Mouse (Mus musculus): Measurements from ENCODE around the gene Mrln. TPM values are rescaled to one million over a fixed set of nuclear protein-coding genes. Genes with fewer than 3 reads are reported as not detected.
A peak's percentile ranks its signal among the peaks of the same experiment; 100 is the strongest.

Gene Mrln
- polyA plus RNA-seq, 1 experiment from 2014 or later = 0.82 TPM

- no peaks in the 10 kb centered on the region for H3K36me3 ChIP-seq (ENCODE audit: control insufficient read depth, insufficient read depth, low read length)
- no peaks in the 10 kb centered on the region for H3K27me3 ChIP-seq (ENCODE audit: control insufficient read depth, insufficient read depth, low read length)
- H3K9me3 ChIP-seq (ENCODE audit: control insufficient read depth, low read length) = no peaks in the 10 kb centered on the region
- H3K27ac ChIP-seq (ENCODE audit: low read depth, low read length) = no peak overlapping the region
- H3K9ac ChIP-seq (replicated peaks; ENCODE audit: low read depth, low read length) = no peak overlapping the region
- H3K4me2 ChIP-seq (ENCODE audit: low read depth, low read length) = no peak overlapping the region
- WGBS = 89% methylated on average over 6 of the region's 6 CpGs
- no peak for ATAC-seq (ENCODE audit: low read depth)
- H3K4me1 ChIP-seq (ENCODE audit: control insufficient read depth, insufficient read depth, low read length) = no peaks in the 10 kb centered on the region
- no peak overlapping the region for H3K4me3 ChIP-seq (ENCODE audit: low read depth, low read length)
Observed at GRCm38 (mm10) chr10:70230352-70230751, 25.9 kb downstream of the Mrln start.

GRCm38 (mm10) chr10:70237936-70238335 is 33.5 kb downstream of the Mrln start:
- Histone ChIP-seq H3K27ac (ENCODE audit: low read depth, low read length) (no peak overlapping the region), H3K9me3 (ENCODE audit: control insufficient read depth, low read length) (no peaks in the 10 kb centered on the region), H3K9ac (replicated peaks; ENCODE audit: low read depth, low read length) (no peak overlapping the region), H3K4me3 (ENCODE audit: low read depth, low read length) (no peak overlapping the region), H3K27me3 (ENCODE audit: control insufficient read depth, insufficient read depth, low read length) (no peaks in the 10 kb centered on the region), H3K4me1 (ENCODE audit: control insufficient read depth, insufficient read depth, low read length) (no peaks in the 10 kb centered on the region), H3K4me2 (ENCODE audit: low read depth, low read length) (no peak overlapping the region), H3K36me3 (ENCODE audit: control insufficient read depth, insufficient read depth, low read length) (no peaks in the 10 kb centered on the region)
- WGBS = 71% methylated on average over 2 of the region's 2 CpGs
- ATAC-seq (ENCODE audit: low read depth) = no peak

- ATAC-seq (ENCODE audit: low read depth) = no peak
- H3K27me3 ChIP-seq (ENCODE audit: control insufficient read depth, insufficient read depth, low read length) = peaks cover 14% of the 10 kb centered on the region; the same call in 1 of the 2 replicates
- no peak overlapping the region for H3K4me2 ChIP-seq (ENCODE audit: low read depth, low read length)
- H3K4me3 ChIP-seq (ENCODE audit: low read depth, low read length) = no peak overlapping the region
- no peaks in the 10 kb centered on the region for H3K36me3 ChIP-seq (ENCODE audit: control insufficient read depth, insufficient read depth, low read length)
- WGBS = 49% methylated on average over 8 of the region's 8 CpGs
- no peak overlapping the region for H3K9ac ChIP-seq (replicated peaks; ENCODE audit: low read depth, low read length)
- no peak overlapping the region for H3K27ac ChIP-seq (ENCODE audit: low read depth, low read length)
- H3K4me1 ChIP-seq (ENCODE audit: control insufficient read depth, insufficient read depth, low read length) = 0 out of 2 replicates have a peak, but pooled peaks cover 2% of the 10 kb centered on the region
- H3K9me3 ChIP-seq (ENCODE audit: control insufficient read depth, low read length) = no peaks in the 10 kb centered on the region
Observed at GRCm38 (mm10) chr10:70242751-70243444, 38.4 kb downstream of the Mrln start.

GRCm38 (mm10) chr10:70244921-70245558 is 40.6 kb downstream of the Mrln start, which contains the start of gene Slc16a9:
Slc16a9 (plus strand) TSS chr10:70245100.
- Histone ChIP-seq H3K36me3 (ENCODE audit: control insufficient read depth, insufficient read depth, low read length) (no peaks in the 10 kb centered on the region), H3K27me3 (ENCODE audit: control insufficient read depth, insufficient read depth, low read length) (peaks cover 14% of the 10 kb centered on the region; the same call in 1 of the 2 replicates), H3K4me3 (ENCODE audit: low read depth, low read length) (peak within 1 kb of the TSS; percentile 60), H3K4me2 (ENCODE audit: low read depth, low read length) (peak within 1 kb of the TSS; percentile 96), H3K27ac (ENCODE audit: low read depth, low read length) (no peak within 1 kb of the TSS), H3K9me3 (ENCODE audit: control insufficient read depth, low read length) (no peaks in the 10 kb centered on the region), H3K9ac (replicated peaks; ENCODE audit: low read depth, low read length) (peak within 1 kb of the TSS; percentile 69), H3K4me1 (ENCODE audit: control insufficient read depth, insufficient read depth, low read length) (0 out of 2 replicates have a peak, but pooled peaks cover 2% of the 10 kb centered on the region)
- ATAC-seq (ENCODE audit: low read depth) = peak; percentile 95
- WGBS = under 1% methylated on average over 53 of the region's 54 CpGs

- Histone ChIP-seq H3K4me1 (ENCODE audit: control insufficient read depth, insufficient read depth, low read length) (0 out of 2 replicates have a peak, but pooled peaks cover 2% of the 10 kb centered on the region), H3K27ac (ENCODE audit: low read depth, low read length) (no peak overlapping the region), H3K4me2 (ENCODE audit: low read depth, low read length) (peak overlapping the region; percentile 96), H3K27me3 (ENCODE audit: control insufficient read depth, insufficient read depth, low read length) (peaks cover 14% of the 10 kb centered on the region; the same call in 1 of the 2 replicates), H3K36me3 (ENCODE audit: control insufficient read depth, insufficient read depth, low read length) (no peaks in the 10 kb centered on the region), H3K9ac (replicated peaks; ENCODE audit: low read depth, low read length) (peak overlapping the region; percentile 69), H3K9me3 (ENCODE audit: control insufficient read depth, low read length) (no peaks in the 10 kb centered on the region), H3K4me3 (ENCODE audit: low read depth, low read length) (peak overlapping the region; percentile 60)
- WGBS = 2% methylated on average over 16 of the region's 16 CpGs
- ATAC-seq (ENCODE audit: low read depth) = peak; percentile 41
Observed at GRCm38 (mm10) chr10:70245559-70245945, 41.1 kb downstream of the Mrln start.

GRCm38 (mm10) chr10:70246076-70246475 is 41.6 kb downstream of the Mrln start:
- no peak overlapping the region for H3K27ac ChIP-seq (ENCODE audit: low read depth, low read length)
- H3K36me3 ChIP-seq (ENCODE audit: control insufficient read depth, insufficient read depth, low read length) = no peaks in the 10 kb centered on the region
- peak overlapping the region; percentile 60; the same call in 1 of the 2 replicates for H3K4me3 ChIP-seq (ENCODE audit: low read depth, low read length)
- peak overlapping the region; percentile 96 for H3K4me2 ChIP-seq (ENCODE audit: low read depth, low read length)
- H3K4me1 ChIP-seq (ENCODE audit: control insufficient read depth, insufficient read depth, low read length) = 0 out of 2 replicates have a peak, but pooled peaks cover 2% of the 10 kb centered on the region
- H3K9me3 ChIP-seq (ENCODE audit: control insufficient read depth, low read length) = no peaks in the 10 kb centered on the region
- no peak for ATAC-seq (ENCODE audit: low read depth)
- peak overlapping the region; percentile 69; the same call in 1 of the 2 replicates for H3K9ac ChIP-seq (replicated peaks; ENCODE audit: low read depth, low read length)
- peaks cover 14% of the 10 kb centered on the region; the same call in 1 of the 2 replicates for H3K27me3 ChIP-seq (ENCODE audit: control insufficient read depth, insufficient read depth, low read length)
- WGBS = 18% methylated on average over 9 of the region's 9 CpGs

GRCm38 (mm10) chr10:70250354-70250753 is 45.9 kb downstream of the Mrln start:
- H3K27ac ChIP-seq (ENCODE audit: low read depth, low read length) = no peak overlapping the region
- H3K4me2 ChIP-seq (ENCODE audit: low read depth, low read length) = no peak overlapping the region
- no peaks in the 10 kb centered on the region for H3K9me3 ChIP-seq (ENCODE audit: control insufficient read depth, low read length)
- 88% methylated on average over 4 of the region's 4 CpGs for WGBS
- no peak overlapping the region for H3K9ac ChIP-seq (replicated peaks; ENCODE audit: low read depth, low read length)
- ATAC-seq (ENCODE audit: low read depth) = no peak
- H3K4me1 ChIP-seq (ENCODE audit: control insufficient read depth, insufficient read depth, low read length) = 0 out of 2 replicates have a peak, but pooled peaks cover 2% of the 10 kb centered on the region
- H3K27me3 ChIP-seq (ENCODE audit: control insufficient read depth, insufficient read depth, low read length) = peaks cover 10% of the 10 kb centered on the region; the same call in 1 of the 2 replicates
- no peaks in the 10 kb centered on the region for H3K36me3 ChIP-seq (ENCODE audit: control insufficient read depth, insufficient read depth, low read length)
- H3K4me3 ChIP-seq (ENCODE audit: low read depth, low read length) = no peak overlapping the region

- no peak for ATAC-seq (ENCODE audit: low read depth)
- 93% methylated on average over 6 of the region's 6 CpGs for WGBS
- Histone ChIP-seq H3K4me1 (ENCODE audit: control insufficient read depth, insufficient read depth, low read length) (0 out of 2 replicates have a peak, but pooled peaks cover under 1% of the 10 kb centered on the region), H3K4me2 (ENCODE audit: low read depth, low read length) (no peak overlapping the region), H3K27me3 (ENCODE audit: control insufficient read depth, insufficient read depth, low read length) (peaks cover 9% of the 10 kb centered on the region; the same call in 1 of the 2 replicates), H3K4me3 (ENCODE audit: low read depth, low read length) (no peak overlapping the region), H3K27ac (ENCODE audit: low read depth, low read length) (no peak overlapping the region), H3K9ac (replicated peaks; ENCODE audit: low read depth, low read length) (no peak overlapping the region), H3K9me3 (ENCODE audit: control insufficient read depth, low read length) (no peaks in the 10 kb centered on the region), H3K36me3 (ENCODE audit: control insufficient read depth, insufficient read depth, low read length) (no peaks in the 10 kb centered on the region)
Observed at GRCm38 (mm10) chr10:70250766-70251165, 46.3 kb downstream of the Mrln start.

- H3K4me3 ChIP-seq (ENCODE audit: low read depth, low read length) = no peak overlapping the region
Observed at GRCm38 (mm10) chr10:70254666-70255065, 50.2 kb downstream of the Mrln start.

More at GRCm38 (mm10) chr10:70254666-70255065, 50.2 kb downstream of the Mrln start:
- no peak overlapping the region for H3K27ac ChIP-seq (ENCODE audit: low read depth, low read length)
- WGBS = 71% methylated on average over 4 of the region's 4 CpGs
- H3K36me3 ChIP-seq (ENCODE audit: control insufficient read depth, insufficient read depth, low read length) = no peaks in the 10 kb centered on the region
- H3K4me2 ChIP-seq (ENCODE audit: low read depth, low read length) = no peak overlapping the region
- no peaks in the 10 kb centered on the region for H3K4me1 ChIP-seq (ENCODE audit: control insufficient read depth, insufficient read depth, low read length)
- H3K9me3 ChIP-seq (ENCODE audit: control insufficient read depth, low read length) = no peaks in the 10 kb centered on the region
- ATAC-seq (ENCODE audit: low read depth) = no peak
- no peak overlapping the region for H3K9ac ChIP-seq (replicated peaks; ENCODE audit: low read depth, low read length)
- no peaks in the 10 kb centered on the region for H3K27me3 ChIP-seq (ENCODE audit: control insufficient read depth, insufficient read depth, low read length)

Data from neural tube, embryonic 14.5 days (tissue).